Mouse (Mus musculus) kidney, adult 2 months (tissue): Measurements from ENCODE around the gene Zdhhc16.

ENCODE experiments used
- CTCF ChIP-seq: fragments of 200-500 bp; conservative IDR thresholded peaks from 2 replicates; pipeline ENCODE4 v1.5.1; 2011; ENCODE audit warnings: low read depth, mild to moderate bottlenecking, control low read depth, low read length, moderate library complexity, mixed read lengths; ENCODE audit not compliant: insufficient read depth, insufficient read length
- POLR2A ChIP-seq: fragments of 200-500 bp; IDR thresholded peaks from one replicate; pipeline ENCODE4 v1.6.1; 2011; ENCODE audit warnings: low read depth, low read length, control low read depth

DNA sequence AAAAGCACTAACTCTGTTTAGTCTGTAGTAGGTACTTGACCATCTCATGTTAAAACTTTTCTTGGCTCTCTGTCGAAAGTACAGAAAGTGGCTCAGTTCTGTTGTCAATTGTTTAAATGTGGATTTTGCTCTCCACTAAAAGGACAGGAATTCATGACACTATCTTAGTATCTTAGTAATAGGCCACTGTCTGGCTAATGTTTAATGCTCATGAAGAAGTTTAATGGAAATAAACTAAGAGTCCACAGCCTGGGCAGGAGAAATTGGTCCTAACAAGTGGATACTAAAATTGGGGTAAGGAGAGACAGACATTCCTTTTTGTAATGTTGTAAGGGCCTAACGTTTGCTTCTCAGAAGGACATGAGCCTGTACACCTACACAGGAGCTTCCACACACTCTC is 22.9 kb upstream of the Zdhhc16 start:
- TF ChIP-seq CTCF = no peak
- no peak for TF ChIP-seq POLR2A
